Mouse (Mus musculus) liver, adult 2 months (tissue): ENCODE measurements around the gene Arnt2.

Source experiments
- CTCF ChIP-seq: fragments of 200-500 bp; IDR thresholded peaks from 2 replicates; pipeline ENCODE4 v1.5.1; 2011; ENCODE audit warnings: low read depth, low read length, control low read depth
- POLR2A ChIP-seq: fragments of 200-500 bp; IDR thresholded peaks from 2 replicates; pipeline ENCODE4 v1.6.1; 2011; ENCODE audit warnings: low read length, control low read depth; ENCODE audit not compliant: insufficient read depth; ENCODE audit errors: extremely low read depth

DNA sequence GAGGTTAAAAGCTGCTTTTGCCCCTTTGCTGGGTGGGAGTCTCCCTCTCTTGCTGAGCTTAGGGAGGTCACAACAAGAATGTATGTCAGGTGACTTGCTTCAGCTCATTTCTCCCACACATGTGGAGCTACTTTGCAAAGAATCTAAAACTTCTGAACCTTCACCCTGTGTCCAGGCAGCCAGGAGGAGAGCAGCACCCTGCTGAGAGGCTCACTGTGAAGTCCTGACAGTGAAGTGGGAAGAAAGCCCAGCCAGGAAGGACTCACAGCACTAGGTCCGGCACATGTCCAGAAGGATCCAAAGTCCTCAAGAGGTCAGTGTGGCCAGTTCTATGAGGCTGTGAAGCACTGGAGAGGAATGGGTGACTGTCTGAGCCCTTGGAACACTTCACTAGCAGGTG, 51.5 kb downstream of the Arnt2 start:
- TF ChIP-seq CTCF, result no peak
- no peak for TF ChIP-seq POLR2A
